Mouse (Mus musculus) layer of hippocampus, adult 8-10 months (tissue): ENCODE results near the gene Nhlrc1. TPM values are rescaled to one million over a fixed set of nuclear protein-coding genes. Genes with fewer than 3 reads are reported as not detected.

Experiments
- DNase-seq, 2 experiments: peaks; one replicate each; pipeline ENCODE4 v3.0.0; 2022; ENCODE audit warnings: low spot score in 2 of 2
- total RNA-seq, 4 experiments: library from RNA; stranded (reverse); gene quantifications; 2 replicates each; pipeline ENCODE4 v1.2.4; 2022

The Nhlrc1 gene
- total RNA-seq, result 10 to 100 TPM; 15.4 to 19.6 (median 17.9) TPM

GRCm38 (mm10) chr13:47014334-47015194 lies at the start of gene Nhlrc1:
Gene Nhlrc1 (minus strand): TSS chr13:47014850.
- DNase-seq, result peak; percentile 80 to 84

GRCm38 (mm10) chr13:47063985-47064760 lies 49.5 kb upstream of the Nhlrc1 start:
- no peak for DNase-seq

- DNase-seq, result no peak
Observed at GRCm38 (mm10) chr13:47062756-47063155, 48.1 kb upstream of the Nhlrc1 start.

GRCm38 (mm10) chr13:47056781-47057180 lies 42.1 kb upstream of the Nhlrc1 start:
- DNase-seq, result no peak

- DNase-seq, result peak; percentile 23 to 29
Observed at GRCm38 (mm10) chr13:47056126-47056525, 41.5 kb upstream of the Nhlrc1 start.

GRCm38 (mm10) chr13:47053971-47054370 lies 39.3 kb upstream of the Nhlrc1 start:
- DNase-seq, result no peak

- no peak for DNase-seq
Observed at GRCm38 (mm10) chr13:47050009-47050408, 35.4 kb upstream of the Nhlrc1 start.

- no peak for DNase-seq
Observed at GRCm38 (mm10) chr13:47047996-47048395, 33.3 kb upstream of the Nhlrc1 start.

GRCm38 (mm10) chr13:47044617-47044947 lies 29.9 kb upstream of the Nhlrc1 start, which contains the start of gene Tpmt:
Gene Tpmt (minus strand): TSS chr13:47044737.
- DNase-seq, result no peak

GRCm38 (mm10) chr13:47043833-47044616 lies 29.4 kb upstream of the Nhlrc1 start:
- no peak for DNase-seq

GRCm38 (mm10) chr13:47043030-47043680 lies 28.5 kb upstream of the Nhlrc1 start, which contains the start of gene Kdm1b:
Gene Kdm1b (plus strand): TSS chr13:47043499.
- peak; percentile 96 to 98 for DNase-seq

- no peak for DNase-seq
Observed at GRCm38 (mm10) chr13:47042024-47042633, 27.5 kb upstream of the Nhlrc1 start.

- no peak for DNase-seq
Observed at GRCm38 (mm10) chr13:47040061-47040460, 25.4 kb upstream of the Nhlrc1 start.

- no peak for DNase-seq
Observed at GRCm38 (mm10) chr13:47037946-47038345, 23.3 kb upstream of the Nhlrc1 start.

GRCm38 (mm10) chr13:47033602-47034001 lies 19.0 kb upstream of the Nhlrc1 start:
- DNase-seq, result no peak

- DNase-seq, result no peak
Observed at GRCm38 (mm10) chr13:47030376-47031107, 15.9 kb upstream of the Nhlrc1 start.

GRCm38 (mm10) chr13:47020798-47021197 lies 6.1 kb upstream of the Nhlrc1 start:
- no peak for DNase-seq

- no peak for DNase-seq
Observed at GRCm38 (mm10) chr13:47019774-47020173, 5.1 kb upstream of the Nhlrc1 start.

- DNase-seq, result peak; percentile 38 to 59
Observed at GRCm38 (mm10) chr13:47017259-47017658, 2.6 kb upstream of the Nhlrc1 start.

- DNase-seq, result no peak
Observed at GRCm38 (mm10) chr13:47015195-47015501, 498 bp upstream of the Nhlrc1 start.
